Mouse (Mus musculus) G1E (cell line): ENCODE data around the gene Nfkbid. TPM values are rescaled to one million over a fixed set of nuclear protein-coding genes. Genes with fewer than 3 reads are reported as not detected.

Experiments
- ATAC-seq: 2 replicates; pipeline ENCODE4 v1.8.0; 2016; ENCODE audit warnings: mild to moderate bottlenecking; ENCODE audit not compliant: insufficient number of reproducible peaks, poor library complexity, low FRiP score, severe bottlenecking; ENCODE audit errors: extremely low read depth
- DNase-seq: peaks from one replicate; pipeline ENCODE4 v3.0.0; 2012; ENCODE audit warnings: low spot score
- H3K27me3 ChIP-seq: 2 replicates; pipeline ENCODE4 v1.6.1; 2012; ENCODE audit warnings: mild to moderate bottlenecking, low read length, inconsistent platforms; ENCODE audit not compliant: insufficient read depth
- H3K36me3 ChIP-seq: replicated peaks from 2 replicates; pipeline ENCODE3; 2012; ENCODE audit warnings: mild to moderate bottlenecking, inconsistent platforms
- H3K4me1 ChIP-seq: 2 replicates; pipeline ENCODE4 v1.6.1; 2012; ENCODE audit warnings: low read depth, low read length, inconsistent platforms, mixed read lengths; ENCODE audit not compliant: insufficient read depth
- H3K4me3 ChIP-seq: 2 replicates; pipeline ENCODE4 v1.5.1; 2012; ENCODE audit warnings: low read depth, mild to moderate bottlenecking, inconsistent platforms, low read length, moderate library complexity, mixed read lengths
- H3K9me3 ChIP-seq: replicated peaks from 2 replicates; pipeline ENCODE4 v1.6.1; 2012; ENCODE audit warnings: inconsistent platforms
- CTCF ChIP-seq: IDR thresholded peaks from 2 replicates; pipeline ENCODE4 v1.5.1; 2012; ENCODE audit warnings: low read depth, low read length, inconsistent platforms, mixed read lengths
- GATA1 ChIP-seq: IDR thresholded peaks from 2 replicates; pipeline ENCODE4 v1.6.1; 2012; ENCODE audit warnings: borderline replicate concordance, low read length, inconsistent platforms, mixed read lengths
- GATA2 ChIP-seq: IDR thresholded peaks from 2 replicates; pipeline ENCODE4 v1.6.1; 2012; ENCODE audit warnings: low read depth, low read length, inconsistent platforms, borderline replicate concordance
- POLR2AphosphoS5 ChIP-seq: IDR thresholded peaks from 2 replicates; pipeline ENCODE4 v1.6.1; 2012; ENCODE audit warnings: low read depth, low read length, inconsistent platforms; ENCODE audit not compliant: insufficient replicate concordance
- TAL1 ChIP-seq: conservative IDR thresholded peaks from 2 replicates; pipeline ENCODE4 v1.6.1; 2012; ENCODE audit warnings: low read depth, low read length, inconsistent platforms, mixed read lengths
- polyA plus RNA-seq: library from polyadenylated mRNA; stranded (reverse); fragments of >175 nt; gene quantifications from 2 replicates; pipeline ENCODE4 v1.2.3, GENCODE M21; 2012
- total RNA-seq, 2 experiments: library from RNA; stranded (forward) in 1 of 2; stranded (reverse) in 1 of 2; fragments of 200-1000 nt in 1 of 2; fragments of >200 nt in 1 of 2; fragmentation: Nextera tagmentation in 1 of 2; gene quantifications; 2 replicates each; pipeline ENCODE4 v1.2.3; 2014 to 2017

The Nfkbid gene
- total RNA-seq (2014; fragmentation: Nextera tagmentation), result 3.0 and 4.5 TPM in 2 replicates
- total RNA-seq (2017), result 0.98 and 2.1 TPM in 2 replicates
- polyA plus RNA-seq, result 4.8 TPM in 2 replicates

DNA sequence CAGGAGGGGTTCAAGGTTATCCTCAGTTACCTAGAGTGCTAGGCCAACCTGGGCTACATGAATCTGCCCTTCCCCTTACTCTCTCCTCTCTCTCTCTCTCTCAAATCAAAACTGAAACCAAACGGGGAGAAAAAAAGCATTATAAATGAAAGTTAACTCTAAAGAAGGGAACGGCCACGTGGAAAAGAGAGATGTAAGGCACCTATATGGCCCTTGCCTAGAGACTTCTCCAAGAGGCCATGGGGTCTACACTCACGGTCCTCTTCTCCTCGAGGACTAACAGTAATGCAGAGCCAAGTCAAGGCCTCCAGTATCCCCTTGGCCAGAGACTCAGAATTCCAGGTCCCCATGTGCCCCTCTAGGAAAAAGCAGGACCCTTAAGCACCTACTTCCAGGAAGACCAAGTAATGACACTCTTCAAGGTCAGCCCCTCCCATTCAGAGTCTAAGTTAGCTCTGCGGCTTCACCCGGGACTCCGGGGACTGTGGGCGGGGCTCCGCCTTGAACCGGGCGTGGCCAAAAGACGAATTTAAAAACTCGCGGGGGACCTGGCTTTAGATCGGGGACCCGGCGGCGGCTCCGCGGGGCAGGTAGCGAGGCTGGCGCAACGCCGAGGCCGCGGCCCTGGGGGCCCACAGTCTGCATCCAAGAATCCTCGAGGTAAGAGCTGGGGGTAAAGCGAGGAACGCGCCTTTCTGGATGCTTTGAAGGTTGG, at the start of gene Nfkbid:
Gene Nfkbid, plus strand, starts transcription at position 558 of the 715 bp plus-strand sequence.
- ATAC-seq (peak; percentile 38; the same call in 1 of the 2 replicates), DNase-seq (peak; percentile 67)
- Histone ChIP-seq H3K9me3 (no peaks in the 10 kb centered on the region), H3K36me3 (peaks cover 30% of the 10 kb centered on the region), H3K27me3 (0 out of 2 replicates have a peak, but pooled peaks cover 2% of the 10 kb centered on the region), H3K4me3 (peak within 1 kb of the TSS; percentile 70), H3K4me1 (peaks cover 39% of the 10 kb centered on the region)
- no peak for TF ChIP-seq GATA1
- TF ChIP-seq TAL1, result no peak
- TF ChIP-seq CTCF, result no peak
- TF ChIP-seq GATA2, result no peak
- TF ChIP-seq POLR2AphosphoS5, result no peak

DNA sequence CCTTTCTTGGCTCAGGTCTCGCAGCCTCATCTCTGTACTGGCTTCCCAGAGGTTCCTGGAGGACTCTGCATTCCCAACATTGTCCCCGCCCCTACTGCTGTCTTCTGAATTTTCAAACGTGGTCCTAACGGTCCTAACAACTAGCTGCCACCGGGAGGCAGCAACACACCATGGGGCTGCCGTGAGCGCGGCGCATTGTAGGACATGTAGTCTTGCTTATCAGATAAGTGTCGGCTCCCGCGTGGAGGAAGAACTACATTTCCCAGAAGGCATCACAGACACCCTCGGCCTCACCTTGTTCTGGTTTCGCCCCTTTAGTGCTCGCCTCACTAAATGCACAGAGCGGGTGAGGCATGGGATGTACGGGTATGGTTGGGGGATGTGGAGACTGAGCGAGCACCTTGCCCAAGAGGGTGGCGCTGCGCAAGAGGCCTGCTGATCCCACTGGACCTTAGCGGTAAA, 48.0 kb upstream of the Nfkbid start:
- no peaks in the 10 kb centered on the region for H3K36me3 ChIP-seq
- no peak for TF ChIP-seq POLR2AphosphoS5
- peak; percentile 37 for TF ChIP-seq CTCF
- no peak for TF ChIP-seq GATA2
- TF ChIP-seq GATA1, result no peak
- TF ChIP-seq TAL1, result no peak
- no peaks in the 10 kb centered on the region for H3K9me3 ChIP-seq
- H3K27me3 ChIP-seq, result peaks cover 6% of the 10 kb centered on the region; the same call in 1 of the 2 replicates
- peaks cover 9% of the 10 kb centered on the region for H3K4me1 ChIP-seq
- H3K4me3 ChIP-seq, result peak overlapping the region; percentile 57; the same call in 1 of the 2 replicates
- ATAC-seq, result peak; percentile 99
- peak; percentile 71 for DNase-seq

DNA sequence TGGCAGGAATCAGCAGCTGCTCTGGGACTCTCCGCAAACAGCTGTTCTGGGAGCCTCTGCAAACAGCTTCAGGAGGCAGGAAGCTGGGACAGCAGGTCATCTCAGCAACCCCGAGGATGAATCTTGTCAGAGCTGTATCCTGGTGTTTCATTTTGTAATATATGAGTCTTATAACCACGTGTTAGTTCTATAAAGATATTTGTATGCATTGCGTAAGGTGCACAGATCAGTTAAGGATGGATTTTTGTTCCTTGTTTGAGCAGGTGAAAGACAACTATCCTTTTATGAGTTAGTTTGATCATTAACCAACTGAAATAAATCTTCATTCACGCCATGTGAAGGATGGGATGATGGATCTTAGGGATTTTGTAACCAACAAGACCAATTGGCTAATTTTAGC, 41.5 kb upstream of the Nfkbid start:
- TF ChIP-seq POLR2AphosphoS5, result no peak
- no peak for TF ChIP-seq GATA1
- no peak for TF ChIP-seq TAL1
- no peak for TF ChIP-seq GATA2
- TF ChIP-seq CTCF, result no peak
- no peaks in the 10 kb centered on the region for H3K27me3 ChIP-seq
- no peaks in the 10 kb centered on the region for H3K4me1 ChIP-seq
- H3K9me3 ChIP-seq, result no peaks in the 10 kb centered on the region
- ATAC-seq (no peak), DNase-seq (no peak)
- H3K36me3 ChIP-seq, result no peaks in the 10 kb centered on the region
- H3K4me3 ChIP-seq, result no peak overlapping the region

DNA sequence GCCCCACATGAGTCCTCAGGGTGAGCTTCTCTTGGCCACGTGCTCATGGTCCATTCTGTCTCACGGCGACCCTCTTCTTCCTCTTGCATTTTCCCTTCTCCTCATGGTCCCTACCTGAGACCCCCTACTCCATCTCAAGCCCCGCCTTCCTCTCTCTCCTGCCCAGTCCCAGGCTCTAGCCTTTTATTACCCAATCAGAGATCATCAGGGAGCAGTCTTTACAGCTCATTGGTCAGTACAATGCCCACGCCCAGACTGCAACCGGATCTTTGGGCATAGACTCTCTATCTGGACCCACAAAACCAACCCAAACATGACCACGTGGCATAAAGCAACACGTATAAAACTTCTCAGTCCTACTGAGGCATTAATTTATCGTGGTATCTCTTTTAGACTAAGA, 37.4 kb upstream of the Nfkbid start:
- DNase-seq, result no peak
- no peaks in the 10 kb centered on the region for H3K4me1 ChIP-seq
- no peak overlapping the region for H3K4me3 ChIP-seq
- no peaks in the 10 kb centered on the region for H3K27me3 ChIP-seq
- no peak for TF ChIP-seq GATA1
- TF ChIP-seq POLR2AphosphoS5, result no peak
- ATAC-seq, result no peak
- no peaks in the 10 kb centered on the region for H3K36me3 ChIP-seq
- no peaks in the 10 kb centered on the region for H3K9me3 ChIP-seq

DNA sequence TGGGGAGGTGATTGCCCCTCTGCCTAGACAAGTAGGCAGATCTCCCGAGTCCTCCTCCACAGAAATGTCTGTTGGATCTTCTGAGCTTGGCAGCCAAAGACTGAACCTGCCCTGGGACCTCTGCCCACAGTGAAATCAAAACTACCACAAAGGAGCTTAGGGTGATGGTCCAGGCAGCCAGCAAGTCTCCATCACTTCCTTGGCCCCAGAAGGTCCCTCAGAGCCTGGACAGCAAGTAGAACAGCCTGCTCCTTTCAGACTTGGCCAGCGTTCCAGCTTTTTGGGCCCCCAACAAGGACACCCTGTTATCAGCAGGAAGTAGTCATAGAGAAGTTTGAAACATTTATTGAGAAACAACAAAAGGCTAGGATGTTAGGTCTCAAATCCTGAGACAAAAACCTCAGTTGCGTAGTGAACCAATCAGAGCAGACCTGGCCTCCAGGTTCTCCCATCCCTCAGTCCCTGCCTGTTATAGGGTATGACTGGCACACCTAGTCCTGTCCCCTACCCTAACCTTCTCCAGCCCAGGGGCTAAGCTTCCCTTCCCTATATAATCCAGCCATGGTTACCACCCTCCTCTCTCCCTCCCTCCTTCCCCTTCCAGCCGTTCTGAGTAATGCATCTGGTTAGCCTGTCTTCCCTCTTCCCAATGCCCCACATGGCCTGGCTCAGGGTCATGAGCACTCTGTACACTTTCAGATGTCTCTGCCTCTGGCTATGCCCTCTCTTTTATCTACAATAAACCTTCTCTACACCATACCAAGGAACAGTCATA, 28.6 kb upstream of the Nfkbid start:
- H3K36me3 ChIP-seq, result no peaks in the 10 kb centered on the region
- no peak overlapping the region for H3K4me3 ChIP-seq
- H3K9me3 ChIP-seq, result no peaks in the 10 kb centered on the region
- no peak for ATAC-seq
- no peak for DNase-seq
- no peak for TF ChIP-seq GATA1
- TF ChIP-seq CTCF, result no peak
- TF ChIP-seq GATA2, result no peak
- TF ChIP-seq POLR2AphosphoS5, result no peak
- TF ChIP-seq TAL1, result no peak
- H3K4me1 ChIP-seq, result peaks cover 4% of the 10 kb centered on the region; the same call in 1 of the 2 replicates
- H3K27me3 ChIP-seq, result 0 out of 2 replicates have a peak, but pooled peaks cover 2% of the 10 kb centered on the region

DNA sequence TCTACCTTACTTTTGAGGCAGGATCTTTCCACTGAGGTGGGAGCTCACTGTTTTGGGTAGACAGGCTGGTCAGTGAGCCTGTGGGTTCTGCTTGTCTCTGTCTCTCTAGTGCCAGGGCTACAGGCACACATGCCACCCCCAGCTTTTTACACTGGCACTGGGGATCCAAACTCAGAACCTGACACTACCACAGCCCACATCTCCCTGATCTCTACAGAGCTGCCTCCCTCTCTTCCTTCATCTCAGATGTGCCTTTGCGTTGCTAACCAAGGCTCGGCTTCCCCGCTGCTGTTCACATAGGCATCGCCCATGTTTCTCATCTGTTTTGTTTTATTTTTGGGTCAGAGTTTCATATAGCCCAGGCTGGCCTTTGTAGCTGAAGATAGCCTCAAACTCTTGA, 27.9 kb upstream of the Nfkbid start:
- ATAC-seq (no peak), DNase-seq (no peak)
- Histone ChIP-seq H3K4me1 (peaks cover 4% of the 10 kb centered on the region; the same call in 1 of the 2 replicates), H3K27me3 (0 out of 2 replicates have a peak, but pooled peaks cover 2% of the 10 kb centered on the region), H3K4me3 (no peak overlapping the region), H3K36me3 (no peaks in the 10 kb centered on the region), H3K9me3 (no peaks in the 10 kb centered on the region)
- TF ChIP-seq CTCF (no peak), POLR2AphosphoS5 (no peak), GATA1 (no peak), TAL1 (no peak), GATA2 (no peak)
